Mouse (Mus musculus) embryo, embryonic 10.5 days (tissue): ENCODE measurements at regions not wholly inside any gene's neighbourhood (a gene's known extent, or its start where the extent isn't known, plus 50 kb on each side); places are given as distances from the start of the nearest gene placed in this dataset.
A peak's percentile ranks its signal among the peaks of the same experiment; 100 is the strongest.

ENCODE experiments used
- DNase-seq: peaks from one replicate; pipeline ENCODE4 v3.0.0-alpha.2; 2015; ENCODE audit warnings: low spot score

DNA sequence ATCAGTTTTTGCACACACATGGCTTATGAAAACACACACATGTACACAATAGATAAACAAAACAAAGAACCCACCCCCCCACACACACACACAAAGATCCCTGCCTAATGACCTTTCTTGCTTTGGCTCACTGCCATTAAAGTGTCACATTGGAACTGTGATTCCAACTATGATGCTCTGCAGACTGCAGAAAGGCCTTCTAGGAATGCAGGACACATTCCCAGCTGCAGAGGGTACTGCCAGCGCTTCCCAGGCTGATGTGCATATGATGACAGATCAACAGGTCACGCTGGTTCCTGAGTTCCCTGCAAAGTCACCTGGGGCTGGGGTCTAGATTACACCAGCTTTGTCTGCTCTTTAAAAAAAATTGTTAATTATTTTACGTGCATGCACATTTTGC, 68.1 kb upstream of the Ppm1j start:
- no peak for DNase-seq

DNA sequence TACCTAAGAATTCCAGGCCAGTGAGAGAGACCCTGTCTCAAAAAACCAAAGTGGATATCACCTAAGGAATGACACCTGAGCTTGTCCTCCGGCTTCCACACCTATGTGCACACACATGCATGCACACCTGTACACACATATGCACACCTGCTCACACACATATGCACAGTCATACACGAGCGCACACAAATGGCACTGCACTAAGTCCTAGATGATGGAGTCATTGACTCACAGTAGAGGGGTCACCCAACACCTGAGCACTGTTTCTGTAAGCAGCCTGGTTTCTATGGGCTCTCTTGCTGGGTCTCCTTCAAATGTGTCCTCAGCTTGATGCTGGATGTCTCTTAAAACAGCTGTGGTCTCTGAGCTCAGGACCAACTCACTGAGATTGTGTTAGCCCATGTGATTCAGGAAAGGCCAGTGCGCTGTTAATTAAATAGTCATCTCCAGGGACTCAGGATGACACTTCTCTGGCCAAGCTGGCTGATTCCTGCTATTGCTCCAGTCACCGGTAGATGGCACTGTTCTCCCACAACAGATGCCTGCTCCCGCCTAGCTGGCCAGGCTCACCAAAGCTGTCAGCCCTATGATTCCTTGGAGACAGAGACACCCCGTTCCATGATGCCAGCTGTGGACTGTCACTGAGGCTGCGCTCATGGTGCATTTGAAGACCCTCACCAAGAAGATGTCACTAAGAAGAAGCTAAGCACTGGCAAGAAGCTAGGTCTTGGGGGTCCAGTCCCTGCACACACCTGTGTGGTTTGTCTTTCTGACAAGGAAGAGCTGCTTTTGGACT, 66.8 kb upstream of the Ppm1j start:
- DNase-seq = peak; percentile 89

DNA sequence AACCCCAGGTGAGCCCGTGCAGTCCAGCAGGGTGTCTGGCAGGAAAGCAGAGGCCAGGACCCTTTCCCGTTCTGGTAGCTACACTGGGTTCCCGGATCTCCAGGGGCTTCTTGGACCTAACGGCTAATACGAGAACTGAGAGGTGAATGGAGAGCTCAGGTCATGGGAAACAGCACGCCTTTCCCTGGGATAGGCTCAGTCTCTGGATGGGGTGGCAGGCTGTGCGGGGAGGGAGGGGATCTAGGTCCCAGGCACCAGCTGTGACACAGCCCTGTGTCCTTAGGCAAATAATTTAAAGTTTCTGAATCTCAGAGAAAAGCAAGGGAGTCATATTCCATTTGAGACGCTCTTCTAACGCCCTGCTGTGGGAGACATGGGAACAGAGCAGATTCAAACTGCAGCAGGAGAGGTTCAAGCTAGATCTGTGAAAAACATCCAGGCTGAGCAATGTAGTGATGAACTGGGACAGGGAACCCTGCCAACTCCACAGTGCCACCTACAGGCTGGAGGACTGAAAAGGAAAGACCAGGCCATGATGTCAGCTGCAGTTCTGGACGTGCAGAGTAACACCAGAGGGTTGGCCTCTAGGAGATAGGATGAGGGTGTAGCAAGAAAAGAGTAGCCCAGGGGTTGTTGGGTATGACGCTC, 66.1 kb upstream of the Ppm1j start:
- peak; percentile 77 for DNase-seq
